Mouse (Mus musculus) thymus, postnatal 10 days (tissue): ENCODE results near the gene Tfe3.
"Not testable (repeated sequence)": the region's sequence is repeated elsewhere in the genome, so short reads cannot be mapped to it uniquely, and the experiment has no call there.

ENCODE experiments used
- DNase-seq, 2 experiments: peaks; one replicate each; pipeline ENCODE4 v3.0.0; 2021; ENCODE audit warnings: low spot score in 2 of 2

The Tfe3 gene

GRCm38 (mm10) chrX:7750432-7751116 is 11.8 kb upstream of the Tfe3 start, which contains the start of gene Ccdc120:
Gene Ccdc120, minus strand, starts transcription at chrX:7750905.
- no peak for DNase-seq

- not testable (repeated sequence) for DNase-seq
Measured at GRCm38 (mm10) chrX:7753627-7754026, 8.7 kb upstream of the Tfe3 start.

GRCm38 (mm10) chrX:7762921-7763197 is 499 bp downstream of the Tfe3 start:
- DNase-seq = no peak

GRCm38 (mm10) chrX:7763631-7764393 is 1.5 kb downstream of the Tfe3 start:
- DNase-seq = no peak

- DNase-seq = no peak
Measured at GRCm38 (mm10) chrX:7764657-7765280, 2.4 kb downstream of the Tfe3 start.

DNA sequence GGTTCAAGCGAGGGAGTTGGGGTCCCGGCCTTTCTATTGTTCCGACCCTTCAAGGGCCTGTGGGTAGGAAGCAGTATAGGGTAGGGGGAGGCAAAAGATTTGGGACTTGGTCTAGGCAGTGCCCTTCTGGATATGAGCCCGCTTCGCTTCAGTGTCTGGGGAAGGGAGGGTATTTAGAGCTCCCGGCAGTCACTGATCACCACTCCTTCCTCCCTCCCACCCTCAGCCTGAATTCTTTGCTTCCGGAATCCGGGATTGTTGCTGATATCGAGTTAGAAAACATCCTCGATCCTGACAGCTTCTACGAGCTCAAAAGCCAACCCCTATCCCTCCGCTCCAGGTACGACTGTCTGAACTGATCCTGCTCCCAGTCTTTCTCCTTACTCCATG is 2.9 kb downstream of the Tfe3 start:
- DNase-seq = no peak

- DNase-seq = no peak
Measured at GRCm38 (mm10) chrX:7765764-7766163, 3.4 kb downstream of the Tfe3 start.

- DNase-seq = no peak
Measured at GRCm38 (mm10) chrX:7769302-7770017, 7.1 kb downstream of the Tfe3 start.

DNA sequence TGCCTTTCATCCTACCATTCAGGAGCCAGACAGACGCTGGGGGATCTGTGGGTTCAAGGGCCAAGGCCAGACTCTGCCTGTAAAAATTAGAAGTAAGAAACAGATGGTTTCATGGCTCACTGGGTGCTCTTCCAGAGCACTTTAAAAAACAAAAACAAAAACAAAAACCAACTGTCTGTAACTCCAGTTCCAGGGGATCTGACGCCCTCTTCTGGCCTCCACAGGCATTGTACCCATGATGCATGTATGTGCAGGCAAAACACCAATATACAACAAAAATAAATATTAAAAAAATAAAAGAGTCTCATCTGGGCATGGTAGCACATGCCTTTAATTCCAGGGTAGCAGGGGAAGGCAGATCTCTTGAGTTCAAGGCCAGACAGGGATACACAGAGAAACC is 10.4 kb downstream of the Tfe3 start:
- DNase-seq = no peak

- no peak for DNase-seq
Measured at GRCm38 (mm10) chrX:7775501-7776205, 13.3 kb downstream of the Tfe3 start.

GRCm38 (mm10) chrX:7776329-7777082 is 14.1 kb downstream of the Tfe3 start:
- peak in 1 of 2 experiments; percentile 36 for DNase-seq

- DNase-seq = no peak
Measured at GRCm38 (mm10) chrX:7778450-7779244, 16.3 kb downstream of the Tfe3 start.

- no peak for DNase-seq
Measured at GRCm38 (mm10) chrX:7779294-7779693, 16.9 kb downstream of the Tfe3 start.

DNA sequence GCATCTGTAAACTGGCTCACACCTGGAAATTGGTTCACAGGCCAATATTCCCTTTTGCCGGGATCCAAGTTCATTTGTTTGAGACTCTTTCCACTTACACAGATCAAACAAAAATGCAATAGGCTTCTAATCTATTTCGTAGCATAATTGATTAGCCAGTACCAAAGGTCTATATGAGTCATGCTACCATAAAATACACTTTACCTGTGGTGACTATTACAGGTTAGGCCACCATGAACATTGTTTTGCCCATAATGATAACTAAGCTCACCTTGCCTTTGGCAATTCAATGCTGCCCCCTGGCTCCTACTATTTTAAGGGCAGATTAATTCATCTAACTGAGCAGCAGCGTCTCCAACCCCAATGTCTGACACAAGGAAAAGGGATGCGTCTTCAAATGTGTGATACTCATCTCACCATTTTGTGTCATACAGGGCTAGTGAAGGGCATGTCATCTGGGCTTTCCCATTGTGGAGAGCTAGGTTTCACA is 20.3 kb downstream of the Tfe3 start:
- no peak for DNase-seq

DNA sequence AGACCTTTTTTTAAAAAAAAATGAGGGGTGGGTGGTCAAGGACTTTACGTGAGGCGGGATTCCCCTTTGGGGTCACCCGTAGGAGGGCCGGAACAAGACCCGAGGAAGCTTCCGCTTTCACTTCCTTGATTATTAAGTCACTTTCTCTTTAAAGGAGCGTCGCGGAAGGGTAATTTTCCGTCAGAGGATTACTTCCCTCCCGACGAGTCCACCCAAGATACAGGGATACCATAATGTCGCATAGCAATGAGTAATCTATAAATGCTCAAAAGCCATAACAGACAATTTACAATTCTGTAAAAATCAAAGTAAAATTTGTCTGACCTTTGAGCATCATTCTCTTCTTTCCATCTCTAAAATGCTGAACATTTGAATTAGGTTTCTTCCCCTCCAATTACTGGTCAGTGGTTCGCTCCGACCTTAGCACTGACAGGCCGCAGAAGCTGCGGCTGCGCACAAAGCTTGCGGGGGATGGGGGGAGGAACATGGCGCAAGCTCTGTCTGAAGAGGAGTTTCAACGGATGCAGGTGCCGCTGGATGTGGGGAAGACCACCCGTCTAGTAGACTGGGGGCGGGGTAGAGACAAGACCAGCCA is 27.3 kb downstream of the Tfe3 start, which contains the start of gene Gripap1:
Gripap1 (plus strand) TSS at position 224 of the 595 bp plus-strand sequence.
- DNase-seq = peak; percentile 70 to 75

GRCm38 (mm10) chrX:7790309-7790708 is 27.9 kb downstream of the Tfe3 start:
- no peak for DNase-seq

- peak in 1 of 2 experiments; percentile 7 for DNase-seq
Measured at GRCm38 (mm10) chrX:7793361-7793760, 31.0 kb downstream of the Tfe3 start.

DNA sequence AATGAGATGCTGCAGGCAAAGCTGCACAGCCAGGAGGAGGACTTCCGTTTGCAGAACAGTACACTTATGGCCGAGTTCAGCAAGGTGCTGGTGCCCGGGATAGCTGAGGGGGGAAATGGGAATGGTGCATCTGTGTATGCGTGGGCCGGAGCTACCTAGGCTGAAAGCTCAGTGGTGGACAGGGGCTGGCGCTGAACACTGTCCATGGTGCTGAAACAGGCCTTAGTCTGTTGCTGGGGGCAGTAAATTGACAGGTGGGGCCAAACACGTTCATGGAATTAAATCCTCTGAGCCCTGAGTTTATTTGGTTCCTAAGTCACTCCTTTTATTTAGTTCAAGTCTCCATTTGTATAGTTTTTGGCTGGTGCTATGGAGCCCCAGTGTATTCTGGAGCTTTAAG is 32.7 kb downstream of the Tfe3 start:
- DNase-seq = peak in 1 of 2 experiments; percentile 23

DNA sequence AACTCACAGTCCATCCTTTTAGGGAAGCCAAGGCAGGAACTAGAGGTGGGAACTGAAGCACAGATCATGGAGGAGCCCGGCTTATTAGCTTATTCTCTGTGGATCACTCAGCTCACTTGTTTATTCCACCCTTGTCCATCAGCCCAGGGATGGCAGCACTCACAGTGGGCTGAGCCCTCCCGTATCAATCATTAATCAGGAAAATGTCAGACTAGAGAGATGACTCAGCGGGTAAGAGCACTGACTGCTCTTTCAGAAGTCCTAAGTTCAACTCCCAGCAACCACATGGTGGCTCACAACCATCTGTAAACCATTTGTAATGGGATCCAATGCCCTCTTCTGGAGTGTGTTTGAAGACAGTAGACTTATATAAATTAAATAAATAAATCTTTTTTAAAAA is 35.0 kb downstream of the Tfe3 start:
- DNase-seq = no peak
